Mouse (Mus musculus): Measurements from ENCODE around the gene Slc29a2. TPM values are rescaled to one million over a fixed set of nuclear protein-coding genes. Genes with fewer than 3 reads are reported as not detected.

Gene Slc29a2
- polyA plus RNA-seq, 1 experiment from 2014 or later = 8.5 TPM

Other genes with a start within 250 kb of the Slc29a2 start
- 92.1 and 99.5 TPM in 2 replicates for gene Rbm4, start 230.0 kb upstream of the Slc29a2 start, polyA plus RNA-seq (2016; fragmentation: Nextera tagmentation; extraction: Ambion mirVana)
- 38.8 and 41.8 TPM in 2 replicates for gene Gm21992, start 212.2 kb upstream of the Slc29a2 start, polyA plus RNA-seq (2016; fragmentation: Nextera tagmentation; extraction: Ambion mirVana)
- 134 and 140 TPM in 2 replicates for gene Rbm14, start 212.2 kb upstream of the Slc29a2 start, polyA plus RNA-seq (2016; fragmentation: Nextera tagmentation; extraction: Ambion mirVana)
- gene Ccs, start 184.5 kb upstream of the Slc29a2 start, polyA plus RNA-seq (2016; fragmentation: Nextera tagmentation; extraction: Ambion mirVana) = 52.1 and 52.8 TPM in 2 replicates
- gene Ccdc87, start 184.5 kb upstream of the Slc29a2 start, polyA plus RNA-seq (2016; fragmentation: Nextera tagmentation; extraction: Ambion mirVana) = 0.06 and 0.11 TPM in 2 replicates
- gene Ctsf, start 168.7 kb upstream of the Slc29a2 start, polyA plus RNA-seq (2016; fragmentation: Nextera tagmentation; extraction: Ambion mirVana) = 26.9 and 28.0 TPM in 2 replicates
- 5.0 and 6.7 TPM in 2 replicates for gene Actn3, start 146.0 kb upstream of the Slc29a2 start, polyA plus RNA-seq (2016; fragmentation: Nextera tagmentation; extraction: Ambion mirVana)
- 10.3 and 13.3 TPM in 2 replicates for gene Zdhhc24, start 145.2 kb upstream of the Slc29a2 start, polyA plus RNA-seq (2016; fragmentation: Nextera tagmentation; extraction: Ambion mirVana)
- 5.8 and 6.1 TPM in 2 replicates for gene Bbs1, start 117.2 kb upstream of the Slc29a2 start, polyA plus RNA-seq (2016; fragmentation: Nextera tagmentation; extraction: Ambion mirVana)
- gene Dpp3, start 95.6 kb upstream of the Slc29a2 start, polyA plus RNA-seq (2016; fragmentation: Nextera tagmentation; extraction: Ambion mirVana) = 194 and 203 TPM in 2 replicates
- 2.6 and 3.1 TPM in 2 replicates for gene Peli3, start 80.7 kb upstream of the Slc29a2 start, polyA plus RNA-seq (2016; fragmentation: Nextera tagmentation; extraction: Ambion mirVana)
- 164 and 165 TPM in 2 replicates for gene Mrpl11, start 61.7 kb upstream of the Slc29a2 start, polyA plus RNA-seq (2016; fragmentation: Nextera tagmentation; extraction: Ambion mirVana)
- not detected in 2 replicates for gene Npas4, start 33.5 kb upstream of the Slc29a2 start, polyA plus RNA-seq (2016; fragmentation: Nextera tagmentation; extraction: Ambion mirVana)
- gene B4gat1, start 15.0 kb downstream of the Slc29a2 start, polyA plus RNA-seq (2016; fragmentation: Nextera tagmentation; extraction: Ambion mirVana) = 34.7 and 36.1 TPM in 2 replicates
- 3.1 and 4.2 TPM in 2 replicates for gene AC124502.3, start 15.0 kb downstream of the Slc29a2 start, polyA plus RNA-seq (2016; fragmentation: Nextera tagmentation; extraction: Ambion mirVana)
- gene Brms1, start 17.5 kb downstream of the Slc29a2 start, polyA plus RNA-seq (2016; fragmentation: Nextera tagmentation; extraction: Ambion mirVana) = 72.6 and 82.4 TPM in 2 replicates
- 2.4 and 3.2 TPM in 2 replicates for gene Rin1, start 26.6 kb downstream of the Slc29a2 start, polyA plus RNA-seq (2016; fragmentation: Nextera tagmentation; extraction: Ambion mirVana)
- 32.3 and 37.0 TPM in 2 replicates for gene Cd248, start 44.2 kb downstream of the Slc29a2 start, polyA plus RNA-seq (2016; fragmentation: Nextera tagmentation; extraction: Ambion mirVana)
- 1.4 and 1.9 TPM in 2 replicates for gene Tmem151a, start 61.7 kb downstream of the Slc29a2 start, polyA plus RNA-seq (2016; fragmentation: Nextera tagmentation; extraction: Ambion mirVana)
- 70.5 and 73.4 TPM in 2 replicates for gene Yif1a, start 64.7 kb downstream of the Slc29a2 start, polyA plus RNA-seq (2016; fragmentation: Nextera tagmentation; extraction: Ambion mirVana)
- gene Cnih2, start 74.7 kb downstream of the Slc29a2 start, polyA plus RNA-seq (2016; fragmentation: Nextera tagmentation; extraction: Ambion mirVana) = 28.4 and 31.7 TPM in 2 replicates
- 266 and 270 TPM in 2 replicates for gene Rab1b, start 83.2 kb downstream of the Slc29a2 start, polyA plus RNA-seq (2016; fragmentation: Nextera tagmentation; extraction: Ambion mirVana)
- 30.0 and 31.2 TPM in 2 replicates for gene Klc2, start 94.7 kb downstream of the Slc29a2 start, polyA plus RNA-seq (2016; fragmentation: Nextera tagmentation; extraction: Ambion mirVana)
- gene Pacs1, start 249.3 kb downstream of the Slc29a2 start, polyA plus RNA-seq (2016; fragmentation: Nextera tagmentation; extraction: Ambion mirVana) = 24.8 and 25.6 TPM in 2 replicates

All from embryonic facial prominence, embryonic 10.5 days (tissue).